ENCODE assay signal across 26 mouse cellular contexts in genomic region chr12:21431950-21432349, GRCm38 (mm10). TPM values are rescaled to one million over a fixed set of nuclear protein-coding genes. Genes with fewer than 3 reads are reported as not detected.
A peak's percentile ranks its signal among the peaks of the same experiment; 100 is the strongest.
DNase-seq lines count a peak whose midpoint lies in the region; ATAC-seq and TF ChIP-seq lines count a peak whose summit lies in the region.
"Had no signal": no experiment of that assay in that cellular context is flagged by ENCODE, and none has a peak within 500 bp of the region (broad histone marks: within the 10 kb centered on the region; RNA-seq: fewer than 3 reads in every experiment).

No protein-coding gene starts in this region.

- no peak overlapping the region for H3K27ac ChIP-seq in hindbrain, embryonic 12.5 days
- H3K27ac ChIP-seq in hindbrain, embryonic 13.5 days, result no peak overlapping the region
- H3K27ac ChIP-seq: forebrain, embryonic 10.5 days; heart, embryonic 13.5 days; left cerebral cortex, adult 2 months; neural tube, embryonic 13.5 days had no signal

- TF ChIP-seq CTCF in E14TG2a.4 (conservative IDR thresholded peaks at IDR 0.05; ENCODE audit: low read length), result no peak

- 52% methylated on average over 8 of the region's 8 CpGs for WGBS in hindbrain, embryonic 12.5 days
- 59% methylated on average over 8 of the region's 8 CpGs for WGBS in hindbrain, embryonic 13.5 days

- H3K4me1 ChIP-seq in hindbrain, embryonic 12.5 days, result no peaks in the 10 kb centered on the region; the same call in 1 of the 2 replicates
- H3K4me1 ChIP-seq in hindbrain, embryonic 13.5 days (replicated peaks), result no peaks in the 10 kb centered on the region; the same call in 1 of the 2 replicates
- peaks cover 90% of the 10 kb centered on the region for H3K4me1 ChIP-seq in E14TG2a.4 (replicated peaks; ENCODE audit: low read depth, low read length)

- H3K9me3 ChIP-seq in hindbrain, embryonic 12.5 days (replicated peaks), result no peaks in the 10 kb centered on the region
- no peaks in the 10 kb centered on the region for H3K9me3 ChIP-seq in hindbrain, embryonic 13.5 days
- no peaks in the 10 kb centered on the region for H3K9me3 ChIP-seq in E14TG2a.4 (ENCODE audit: low read length)
- H3K9me3 ChIP-seq: forebrain, embryonic 10.5 days; heart, embryonic 13.5 days; neural tube, embryonic 13.5 days had no signal

- H3K4me2 ChIP-seq in hindbrain, embryonic 12.5 days (replicated peaks), result no peak overlapping the region
- no peak overlapping the region for H3K4me2 ChIP-seq in hindbrain, embryonic 13.5 days
- H3K4me2 ChIP-seq: heart, embryonic 13.5 days; neural tube, embryonic 13.5 days had no signal

- ATAC-seq in hindbrain, embryonic 12.5 days (ENCODE audit: low FRiP score), result peak; percentile 29; the same call in 1 of the 2 replicates
- ATAC-seq in hindbrain, embryonic 13.5 days (ENCODE audit: low FRiP score), result no peak
- ATAC-seq: forebrain, postnatal 0 days; liver, postnatal 0 days; Patski had no signal

- H3K9ac ChIP-seq in hindbrain, embryonic 12.5 days, result no peak overlapping the region
- no peak overlapping the region for H3K9ac ChIP-seq in hindbrain, embryonic 13.5 days
- H3K9ac ChIP-seq: forebrain, postnatal 0 days; heart, embryonic 13.5 days; liver, postnatal 0 days; neural tube, embryonic 13.5 days had no signal

- H3K4me3 ChIP-seq in hindbrain, embryonic 12.5 days, result no peak overlapping the region
- no peak overlapping the region for H3K4me3 ChIP-seq in hindbrain, embryonic 13.5 days
- H3K4me3 ChIP-seq in E14TG2a.4 (replicated peaks; ENCODE audit: low read length), result peak overlapping the region; percentile 23; the same call in 1 of the 2 replicates
- H3K4me3 ChIP-seq: forebrain, embryonic 10.5 days; heart, embryonic 13.5 days; left cerebral cortex, adult 2 months; neural tube, embryonic 13.5 days had no signal

- no peaks in the 10 kb centered on the region for H3K27me3 ChIP-seq in hindbrain, embryonic 12.5 days
- no peaks in the 10 kb centered on the region for H3K27me3 ChIP-seq in hindbrain, embryonic 13.5 days
- no peaks in the 10 kb centered on the region for H3K27me3 ChIP-seq in E14TG2a.4 (ENCODE audit: insufficient read depth, low read length)
- H3K27me3 ChIP-seq: heart, embryonic 13.5 days; neural tube, embryonic 13.5 days; Patski had no signal

- no peaks in the 10 kb centered on the region for H3K36me3 ChIP-seq in hindbrain, embryonic 12.5 days
- no peaks in the 10 kb centered on the region for H3K36me3 ChIP-seq in hindbrain, embryonic 13.5 days
- no peaks in the 10 kb centered on the region for H3K36me3 ChIP-seq in E14TG2a.4 (ENCODE audit: insufficient read depth, low read length)
- H3K36me3 ChIP-seq: forebrain, embryonic 10.5 days; heart, embryonic 13.5 days; neural tube, embryonic 13.5 days had no signal

- peak; percentile 97 for DNase-seq in R1 (ENCODE audit: low read depth, low spot score)
- DNase-seq in lung, postnatal 14 days, result peak; percentile 43
- DNase-seq in adrenal gland, postnatal 25 days, result no peak
- DNase-seq in Muller cell, postnatal 12 days (ENCODE audit: inconsistent ontology term), result no peak
- DNase-seq: adrenal gland, postnatal 36 days; B cell, adult 2 months; cerebellum, adult 18-20 months; forebrain, postnatal 0 days; gastrocnemius, postnatal 36 days; heart, postnatal 4 days; kidney, adult 9 months; kidney, postnatal 36 days; layer of hippocampus, adult 9-11 months; left cerebral cortex, postnatal 4 days; liver; liver, postnatal 0 days; thymus, adult 18-20 months; thymus, postnatal 4 days had no signal

RNA-seq across cellular contexts. Expression of gene Ywhaq, which starts 14.5 kb away (rescaled TPM):
- polyA plus RNA-seq in hindbrain, embryonic 12.5 days (2016; fragmentation: Nextera tagmentation; extraction: Ambion mirVana), result 1,102 and 1,155 TPM in 2 replicates
- 1,136 and 1,161 TPM in 2 replicates for polyA plus RNA-seq in hindbrain, embryonic 13.5 days (2015; fragmentation: Nextera tagmentation; extraction: Ambion mirVana)
- 261 and 294 TPM in 2 replicates for total RNA-seq in adrenal gland, postnatal 25 days (2021)

RNA-seq across cellular contexts. Expression of gene Adam17, which starts 58.5 kb away (rescaled TPM):
- 37.4 and 40.7 TPM in 2 replicates for polyA plus RNA-seq in hindbrain, embryonic 12.5 days (2016; fragmentation: Nextera tagmentation; extraction: Ambion mirVana)
- 21.5 and 22.8 TPM in 2 replicates for polyA plus RNA-seq in hindbrain, embryonic 13.5 days (2015; fragmentation: Nextera tagmentation; extraction: Ambion mirVana)
- 45.7 and 60.9 TPM in 2 replicates for total RNA-seq in adrenal gland, postnatal 25 days (2021)

Comparison
In these comparisons a context has a peak if more than half of its experiments do, and no peak if none do; other contexts are left out.
1. DNase-seq: peak in R1 (single experiment) and lung, postnatal 14 days (single experiment); none in adrenal gland, postnatal 25 days (single experiment) and Muller cell, postnatal 12 days (single experiment).